Comparison of ENCODE assay signal across 8 mouse cellular contexts in genomic region chr12:105784196-105784999, GRCm38 (mm10). TPM values are rescaled to one million over a fixed set of nuclear protein-coding genes. Genes with fewer than 3 reads are reported as not detected.
A peak's percentile ranks its signal among the peaks of the same experiment; 100 is the strongest.
DNase-seq lines count a peak whose midpoint lies in the region; ATAC-seq lines count a peak whose summit lies in the region.

Papola (plus strand) TSS chr12:105784694.

- peak within 1 kb of the TSS; percentile 89 for H3K9ac ChIP-seq in kidney, embryonic 15.5 days

- H3K4me1 ChIP-seq in heart, embryonic 10.5 days = peaks cover 12% of the 10 kb centered on the region; the same call in 1 of the 2 replicates
- peaks cover 23% of the 10 kb centered on the region for H3K4me1 ChIP-seq in kidney, embryonic 15.5 days

- no peaks in the 10 kb centered on the region for H3K27me3 ChIP-seq in heart, embryonic 10.5 days (ENCODE audit: insufficient read depth, poor library complexity, severe bottlenecking)
- H3K27me3 ChIP-seq in kidney, embryonic 15.5 days = no peaks in the 10 kb centered on the region

- H3K9me3 ChIP-seq in heart, embryonic 10.5 days = no peaks in the 10 kb centered on the region
- no peaks in the 10 kb centered on the region for H3K9me3 ChIP-seq in kidney, embryonic 15.5 days (replicated peaks)

- H3K36me3 ChIP-seq in heart, embryonic 10.5 days = peaks cover 8% of the 10 kb centered on the region; the same call in 1 of the 2 replicates
- H3K36me3 ChIP-seq in kidney, embryonic 15.5 days = peaks cover 13% of the 10 kb centered on the region; the same call in 1 of the 2 replicates

- H3K27ac ChIP-seq in heart, embryonic 10.5 days = peak within 1 kb of the TSS; percentile 98
- peak within 1 kb of the TSS; percentile 97 for H3K27ac ChIP-seq in kidney, embryonic 15.5 days

- peak; percentile 90 for DNase-seq in B cell, adult 2 months
- DNase-seq in brain, adult 2 months (ENCODE audit: low read depth, low spot score) = peak; percentile 97
- DNase-seq in heart, embryonic 10.5 days (ENCODE audit: low spot score) = peak; percentile 96
- DNase-seq in liver = peak; percentile 91
- DNase-seq in spleen, postnatal 4 days (ENCODE audit: low spot score in 2 of 2) = peak; percentile 85 to 91

- H3K4me3 ChIP-seq in heart, embryonic 10.5 days = peak within 1 kb of the TSS; percentile 95
- H3K4me3 ChIP-seq in kidney, embryonic 15.5 days (replicated peaks) = peak within 1 kb of the TSS; percentile 90

- WGBS in heart, embryonic 10.5 days = under 1% methylated on average over 79 of the region's 85 CpGs
- WGBS in kidney, embryonic 15.5 days = under 1% methylated on average over 62 of the region's 85 CpGs

- peak; percentile 93 for ATAC-seq in erythroblast, adult 5-6 weeks (replicated peaks; ENCODE audit: low FRiP score, poor library complexity, severe bottlenecking)
- peak; percentile 92 for ATAC-seq in kidney, embryonic 15.5 days (replicated peaks; ENCODE audit: low FRiP score)
- peak; percentile 87 for ATAC-seq in monocyte, adult 5-6 weeks (replicated peaks; ENCODE audit: insufficient number of reproducible peaks, low FRiP score, low TSS enrichment, poor library complexity, severe bottlenecking)

- peak within 1 kb of the TSS; percentile 82 for H3K4me2 ChIP-seq in kidney, embryonic 15.5 days

RNA-seq across cellular contexts. Expression of gene Papola, which starts in this region (rescaled TPM):
- total RNA-seq in erythroblast, adult 5-6 weeks (2015; ENCODE audit: low replicate concordance) = 63.8 and 82.3 TPM in 2 replicates
- total RNA-seq in erythroblast, adult 5-6 weeks (2017; ENCODE audit: low replicate concordance) = 43.4 and 72.4 TPM in 2 replicates
- polyA plus RNA-seq in heart, embryonic 10.5 days (2016; fragmentation: Nextera tagmentation; extraction: Ambion mirVana) = 205 and 222 TPM in 2 replicates
- 209 and 228 TPM in 2 replicates for polyA plus RNA-seq in kidney, embryonic 15.5 days (2015; fragmentation: Nextera tagmentation; extraction: Ambion mirVana)
- total RNA-seq in monocyte, adult 5-6 weeks (2017) = 190 to 223 TPM (median 204 TPM) in 3 replicates

Comparison
In these comparisons a context has a peak if more than half of its experiments do, and no peak if none do; other contexts are left out.
1. Peak in every context shown above with its lines: DNase-seq, ATAC-seq, H3K4me3 ChIP-seq and H3K27ac ChIP-seq.